Mouse (Mus musculus): ENCODE measurements around the gene Tnks2. TPM values are rescaled to one million over a fixed set of nuclear protein-coding genes. Genes with fewer than 3 reads are reported as not detected.

The Tnks2 gene
- polyA plus RNA-seq, 1 experiment from 2014 or later, result 71.2 TPM

DNA sequence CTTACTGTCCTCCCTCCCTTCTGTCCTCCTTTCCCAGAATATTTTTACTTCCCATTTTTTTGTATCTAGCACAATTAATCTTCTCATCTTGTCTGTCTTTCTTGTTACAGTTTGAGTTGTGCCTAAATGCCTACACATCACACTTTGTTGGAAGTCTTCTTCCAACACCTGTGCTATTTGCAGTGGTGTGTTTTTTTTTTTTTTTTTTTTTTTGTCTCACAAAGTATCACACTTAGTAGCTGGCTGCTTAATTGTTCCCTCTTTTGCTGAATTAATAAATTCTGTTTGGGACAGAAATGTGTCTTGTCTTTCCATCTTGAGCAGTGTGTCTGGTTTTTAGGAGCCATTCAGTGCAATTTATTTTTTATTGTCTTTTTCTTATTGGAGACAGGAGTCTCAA lies 95.8 kb downstream of the Tnks2 start:
- Histone ChIP-seq H3K4me2 (ENCODE audit: low read depth, low read length) (no peak overlapping the region), H3K36me3 (ENCODE audit: control insufficient read depth, insufficient read depth, low read length) (no peaks in the 10 kb centered on the region), H3K9me3 (ENCODE audit: control insufficient read depth, low read length) (no peaks in the 10 kb centered on the region), H3K9ac (replicated peaks; ENCODE audit: low read depth, low read length) (no peak overlapping the region), H3K4me1 (ENCODE audit: control insufficient read depth, insufficient read depth, low read length) (peaks cover 16% of the 10 kb centered on the region), H3K27ac (ENCODE audit: low read depth, low read length) (no peak overlapping the region), H3K4me3 (ENCODE audit: low read depth, low read length) (no peak overlapping the region), H3K27me3 (ENCODE audit: control insufficient read depth, insufficient read depth, low read length) (no peaks in the 10 kb centered on the region)
- no peak for ATAC-seq (ENCODE audit: low read depth)

DNA sequence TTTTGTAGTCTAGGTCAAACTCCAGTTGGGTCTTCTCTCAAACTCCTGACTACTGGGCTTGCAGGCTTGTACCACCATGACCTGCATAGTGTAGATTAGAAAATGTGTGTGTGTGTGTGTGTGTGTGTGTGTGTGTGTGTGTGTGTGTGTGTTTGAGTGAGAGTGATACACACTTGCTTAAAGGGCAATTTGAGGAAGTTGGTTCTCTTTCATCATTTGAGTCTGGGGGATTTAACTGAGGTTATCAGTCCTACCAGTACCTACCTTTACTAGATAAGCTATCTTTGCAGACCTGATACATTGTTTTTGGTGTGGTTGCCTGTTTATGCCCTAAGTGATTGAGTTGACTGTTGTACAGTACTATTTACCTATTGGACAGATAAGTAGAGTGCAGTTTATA lies 98.1 kb downstream of the Tnks2 start:
- Histone ChIP-seq H3K36me3 (ENCODE audit: control insufficient read depth, insufficient read depth, low read length) (no peaks in the 10 kb centered on the region), H3K4me1 (ENCODE audit: control insufficient read depth, insufficient read depth, low read length) (peaks cover 5% of the 10 kb centered on the region), H3K4me3 (ENCODE audit: low read depth, low read length) (no peak overlapping the region), H3K27me3 (ENCODE audit: control insufficient read depth, insufficient read depth, low read length) (no peaks in the 10 kb centered on the region), H3K27ac (ENCODE audit: low read depth, low read length) (no peak overlapping the region), H3K4me2 (ENCODE audit: low read depth, low read length) (no peak overlapping the region), H3K9me3 (ENCODE audit: control insufficient read depth, low read length) (no peaks in the 10 kb centered on the region), H3K9ac (replicated peaks; ENCODE audit: low read depth, low read length) (no peak overlapping the region)
- ATAC-seq (ENCODE audit: low read depth), result no peak

DNA sequence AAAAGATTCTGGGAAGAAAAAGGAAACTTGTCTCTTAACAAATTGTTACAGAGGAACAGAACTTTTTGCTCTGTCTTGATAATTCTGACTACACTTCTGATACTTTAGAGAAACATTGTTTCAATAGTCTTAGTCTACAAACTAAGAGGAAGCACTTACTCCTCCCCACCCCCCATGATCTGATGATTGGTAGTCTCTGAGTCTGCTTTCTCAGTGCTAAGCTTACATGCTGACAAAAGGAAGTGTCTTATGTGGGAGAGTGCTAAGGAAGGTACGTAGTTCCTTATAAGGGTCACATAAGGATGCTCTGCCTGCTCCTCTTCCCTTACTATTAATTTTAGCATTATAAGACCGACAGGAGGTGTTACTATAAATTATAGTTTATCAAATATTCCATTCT lies 98.6 kb downstream of the Tnks2 start:
- Histone ChIP-seq H3K4me1 (ENCODE audit: control insufficient read depth, insufficient read depth, low read length) (no peaks in the 10 kb centered on the region), H3K36me3 (ENCODE audit: control insufficient read depth, insufficient read depth, low read length) (no peaks in the 10 kb centered on the region), H3K4me2 (ENCODE audit: low read depth, low read length) (no peak overlapping the region), H3K4me3 (ENCODE audit: low read depth, low read length) (no peak overlapping the region), H3K9me3 (ENCODE audit: control insufficient read depth, low read length) (no peaks in the 10 kb centered on the region), H3K27ac (ENCODE audit: low read depth, low read length) (no peak overlapping the region), H3K9ac (replicated peaks; ENCODE audit: low read depth, low read length) (no peak overlapping the region), H3K27me3 (ENCODE audit: control insufficient read depth, insufficient read depth, low read length) (no peaks in the 10 kb centered on the region)
- no peak for ATAC-seq (ENCODE audit: low read depth)
- 96% methylated on average over 2 of the region's 2 CpGs for WGBS

DNA sequence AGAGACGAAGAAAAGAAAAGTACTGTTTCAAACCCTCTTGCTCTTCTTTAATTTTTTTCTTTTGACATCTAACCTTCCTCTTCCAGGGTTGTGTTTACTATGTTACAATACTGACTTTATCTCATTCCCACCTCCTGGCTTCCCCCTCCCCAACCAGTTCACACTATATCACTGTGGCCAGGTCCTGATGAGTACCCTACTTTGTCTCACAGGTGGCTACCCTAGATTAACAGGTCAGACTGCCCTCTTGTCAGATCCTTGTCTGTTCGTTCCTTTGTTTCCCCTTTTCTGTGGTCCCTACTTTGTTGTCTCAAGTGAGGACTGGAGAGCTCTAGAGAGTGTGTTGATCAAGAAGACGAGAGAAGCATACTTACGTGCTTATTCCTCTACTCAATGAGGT lies 102.3 kb downstream of the Tnks2 start:
- Histone ChIP-seq H3K9me3 (ENCODE audit: control insufficient read depth, low read length) (no peaks in the 10 kb centered on the region), H3K36me3 (ENCODE audit: control insufficient read depth, insufficient read depth, low read length) (no peaks in the 10 kb centered on the region), H3K4me3 (ENCODE audit: low read depth, low read length) (no peak overlapping the region), H3K4me2 (ENCODE audit: low read depth, low read length) (no peak overlapping the region), H3K27me3 (ENCODE audit: control insufficient read depth, insufficient read depth, low read length) (no peaks in the 10 kb centered on the region), H3K4me1 (ENCODE audit: control insufficient read depth, insufficient read depth, low read length) (no peaks in the 10 kb centered on the region), H3K27ac (ENCODE audit: low read depth, low read length) (no peak overlapping the region), H3K9ac (replicated peaks; ENCODE audit: low read depth, low read length) (no peak overlapping the region)
- ATAC-seq (ENCODE audit: low read depth), result no peak
- 95% methylated on average over 4 of the region's 4 CpGs for WGBS

DNA sequence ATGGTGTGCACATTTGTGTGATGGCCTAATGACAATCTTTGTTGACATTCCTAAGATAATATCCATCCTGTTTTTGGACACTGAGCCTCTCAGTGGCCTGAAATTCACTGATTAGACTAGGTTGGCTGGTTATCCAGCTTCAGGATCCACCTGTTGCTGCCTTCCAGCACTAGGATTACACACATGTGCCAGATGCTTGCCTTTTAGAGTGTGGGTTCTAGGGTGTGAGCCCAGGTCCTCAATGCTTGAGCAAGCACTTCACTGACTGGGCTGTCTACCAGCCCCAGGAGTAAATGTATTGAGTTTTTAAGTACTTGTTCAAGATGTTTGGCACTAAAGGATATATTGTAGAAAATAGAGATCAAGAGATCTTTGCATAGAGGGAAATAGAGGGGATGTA lies 104.0 kb downstream of the Tnks2 start:
- H3K27me3 ChIP-seq (ENCODE audit: control insufficient read depth, insufficient read depth, low read length), result no peaks in the 10 kb centered on the region
- no peak overlapping the region for H3K9ac ChIP-seq (replicated peaks; ENCODE audit: low read depth, low read length)
- no peak overlapping the region for H3K27ac ChIP-seq (ENCODE audit: low read depth, low read length)
- no peak overlapping the region for H3K4me3 ChIP-seq (ENCODE audit: low read depth, low read length)
- no peaks in the 10 kb centered on the region for H3K9me3 ChIP-seq (ENCODE audit: control insufficient read depth, low read length)
- H3K4me1 ChIP-seq (ENCODE audit: control insufficient read depth, insufficient read depth, low read length), result no peaks in the 10 kb centered on the region
- H3K4me2 ChIP-seq (ENCODE audit: low read depth, low read length), result no peak overlapping the region
- H3K36me3 ChIP-seq (ENCODE audit: control insufficient read depth, insufficient read depth, low read length), result no peaks in the 10 kb centered on the region
- ATAC-seq (ENCODE audit: low read depth), result no peak

DNA sequence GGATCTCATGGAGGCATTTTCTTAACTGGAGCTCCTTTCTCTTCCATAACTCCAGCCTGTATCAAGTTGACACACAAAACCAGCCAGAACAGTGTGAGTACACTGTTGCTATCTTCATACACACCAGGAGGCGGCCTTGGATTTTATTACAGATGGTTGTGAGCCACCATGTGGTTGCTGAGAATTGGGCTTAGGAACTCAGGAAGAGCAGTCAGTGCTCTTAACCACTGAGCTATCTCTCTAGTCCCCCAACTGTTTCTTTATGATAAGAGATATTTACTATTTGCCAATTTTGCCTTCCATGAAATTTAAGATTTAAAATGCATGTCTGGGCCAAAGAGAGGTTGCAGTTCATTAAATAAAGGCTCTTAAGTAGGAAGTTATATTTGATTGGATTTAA lies 106.0 kb downstream of the Tnks2 start:
- Histone ChIP-seq H3K4me2 (ENCODE audit: low read depth, low read length) (no peak overlapping the region), H3K9me3 (ENCODE audit: control insufficient read depth, low read length) (no peaks in the 10 kb centered on the region), H3K4me1 (ENCODE audit: control insufficient read depth, insufficient read depth, low read length) (no peaks in the 10 kb centered on the region), H3K27ac (ENCODE audit: low read depth, low read length) (no peak overlapping the region), H3K27me3 (ENCODE audit: control insufficient read depth, insufficient read depth, low read length) (no peaks in the 10 kb centered on the region), H3K4me3 (ENCODE audit: low read depth, low read length) (no peak overlapping the region), H3K9ac (replicated peaks; ENCODE audit: low read depth, low read length) (no peak overlapping the region), H3K36me3 (ENCODE audit: control insufficient read depth, insufficient read depth, low read length) (no peaks in the 10 kb centered on the region)
- no peak for ATAC-seq (ENCODE audit: low read depth)
- WGBS, result 89% methylated on average over 1 of the region's 1 CpGs

Other genes starting within 250 kb of the Tnks2 start
- gene Ppp1r3c, start 97.6 kb upstream of the Tnks2 start, polyA plus RNA-seq (2014; fragmentation: Nextera tagmentation; extraction: Ambion mirVana), result 20.3 and 21.9 TPM in 2 replicates
- 73.4 and 93.0 TPM in 2 replicates for gene Fgfbp3, start 85.4 kb downstream of the Tnks2 start, polyA plus RNA-seq (2014; fragmentation: Nextera tagmentation; extraction: Ambion mirVana)
- 14.7 and 15.9 TPM in 2 replicates for gene Btaf1, start 91.8 kb downstream of the Tnks2 start, polyA plus RNA-seq (2014; fragmentation: Nextera tagmentation; extraction: Ambion mirVana)

Data from neural tube, embryonic 14.5 days (tissue).